Mouse (Mus musculus): ENCODE measurements around the gene Mapkbp1. TPM values are rescaled to one million over a fixed set of nuclear protein-coding genes. Genes with fewer than 3 reads are reported as not detected.

The Mapkbp1 gene
- polyA plus RNA-seq, 1 experiment from 2014 or later: 5.6 TPM

DNA sequence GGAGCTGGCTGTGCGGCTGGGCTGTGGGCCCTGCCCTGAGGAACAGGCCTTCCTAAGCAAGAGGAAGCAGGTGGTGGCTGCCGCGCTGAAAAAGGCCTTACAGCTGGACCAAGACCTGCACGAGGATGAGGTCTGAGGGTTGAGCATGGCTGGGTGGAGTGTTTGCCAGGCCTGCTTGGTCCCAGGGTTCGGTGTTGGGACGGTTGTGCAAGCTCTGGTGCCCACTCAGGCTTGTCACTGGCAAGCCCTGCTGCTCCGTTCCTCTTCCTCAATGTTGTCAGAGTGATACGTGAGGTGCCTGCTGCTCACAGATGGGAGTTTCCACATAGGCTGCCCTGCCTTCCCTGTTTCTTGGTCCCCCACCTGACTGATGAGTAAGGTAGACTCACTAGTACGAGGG, 65.2 kb downstream of the Mapkbp1 start:
- ATAC-seq (ENCODE audit: low FRiP score): no peak
- Histone ChIP-seq H3K4me1 (no peaks in the 10 kb centered on the region), H3K36me3 (peaks cover 92% of the 10 kb centered on the region), H3K4me3 (no peak overlapping the region), H3K27me3 (no peaks in the 10 kb centered on the region), H3K9ac (no peak overlapping the region), H3K27ac (no peak overlapping the region), H3K4me2 (replicated peaks) (no peak overlapping the region), H3K9me3 (replicated peaks) (no peaks in the 10 kb centered on the region)
- WGBS: 92% methylated on average over 9 of the region's 9 CpGs

DNA sequence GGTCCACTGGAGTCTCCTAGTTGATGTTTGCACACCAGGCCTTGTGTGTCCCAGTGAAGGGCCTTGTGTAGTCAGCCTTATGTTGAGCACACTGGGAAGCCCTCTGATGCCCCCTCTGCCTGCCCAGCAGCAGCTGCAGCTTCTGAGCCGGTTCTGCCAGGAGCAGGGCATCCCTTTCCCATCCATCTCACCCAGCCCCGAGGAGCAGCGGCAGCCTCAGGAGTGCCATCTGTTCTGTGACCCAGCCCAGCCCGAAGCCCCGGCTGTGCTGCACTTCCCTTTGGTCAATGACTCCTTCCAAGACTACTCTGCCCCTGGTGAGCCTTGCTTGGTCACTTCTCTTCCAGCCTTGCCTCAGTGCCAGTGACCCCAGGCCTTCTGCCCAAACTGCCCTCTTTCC, 68.5 kb downstream of the Mapkbp1 start:
- 0 out of 2 replicates have a peak, but pooled peaks cover 2% of the 10 kb centered on the region for H3K4me1 ChIP-seq
- 95% methylated on average over 5 of the region's 5 CpGs for WGBS
- H3K9me3 ChIP-seq (replicated peaks): no peaks in the 10 kb centered on the region
- H3K27ac ChIP-seq: no peak overlapping the region
- ATAC-seq (ENCODE audit: low FRiP score): no peak
- peaks cover 66% of the 10 kb centered on the region for H3K36me3 ChIP-seq
- H3K9ac ChIP-seq: no peak overlapping the region
- H3K4me2 ChIP-seq (replicated peaks): no peak overlapping the region
- no peaks in the 10 kb centered on the region for H3K27me3 ChIP-seq
- H3K4me3 ChIP-seq: no peak overlapping the region

DNA sequence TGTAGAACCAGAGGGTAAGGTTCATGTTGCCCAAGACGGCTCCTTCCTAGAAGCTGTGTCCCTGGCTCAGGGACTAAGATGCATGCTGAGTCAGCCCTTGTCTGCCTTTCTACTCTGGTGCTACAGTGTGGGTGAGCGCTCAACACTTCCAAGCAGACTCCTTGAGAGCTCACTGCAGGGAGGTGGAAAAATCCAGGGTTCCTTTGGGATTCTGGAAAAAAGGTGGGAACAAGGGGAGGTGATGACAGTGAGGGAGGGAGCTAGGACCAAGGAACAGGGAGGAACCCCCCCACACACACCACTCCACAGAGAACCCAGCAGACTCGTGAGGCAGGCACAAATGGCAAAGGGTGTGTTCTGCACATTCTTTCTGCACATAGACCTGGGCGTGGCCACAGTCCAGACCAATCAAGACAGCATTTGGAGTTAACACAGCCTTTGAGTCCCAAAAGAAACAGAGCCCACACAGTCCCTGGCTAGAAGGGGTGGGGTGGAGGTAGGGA, 71.7 kb downstream of the Mapkbp1 start:
- WGBS: 53% methylated on average over 4 of the region's 4 CpGs

DNA sequence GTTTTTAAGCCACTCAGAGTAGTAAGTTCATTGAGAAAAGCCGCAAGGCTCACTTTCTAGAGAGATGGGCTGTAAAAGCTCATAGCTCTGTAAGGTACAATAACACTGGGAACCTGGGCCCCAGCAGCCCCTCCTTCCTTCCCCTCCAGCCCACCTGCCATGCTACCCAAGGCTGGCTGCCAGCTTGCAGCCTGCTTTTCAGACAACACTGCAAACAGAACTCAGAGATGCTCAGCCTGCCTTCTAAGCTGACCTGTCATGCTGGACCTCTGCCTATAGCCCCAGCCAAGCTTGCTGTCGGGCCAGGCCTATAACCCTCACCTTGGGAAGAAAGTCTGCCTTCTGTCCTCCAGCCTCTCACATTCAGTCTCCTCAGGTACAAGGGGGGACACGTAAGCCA, 72.2 kb downstream of the Mapkbp1 start:
- Histone ChIP-seq H3K9me3 (replicated peaks) (no peaks in the 10 kb centered on the region), H3K27ac (no peak overlapping the region), H3K27me3 (no peaks in the 10 kb centered on the region), H3K4me1 (0 out of 2 replicates have a peak, but pooled peaks cover 7% of the 10 kb centered on the region), H3K9ac (no peak overlapping the region), H3K36me3 (peaks cover 29% of the 10 kb centered on the region), H3K4me3 (no peak overlapping the region), H3K4me2 (replicated peaks) (no peak overlapping the region)
- WGBS: 92% methylated on average over 3 of the region's 3 CpGs
- ATAC-seq (ENCODE audit: low FRiP score): no peak

More for the DNA sequence above, 71.7 kb downstream of the Mapkbp1 start:
- 0 out of 2 replicates have a peak, but pooled peaks cover 7% of the 10 kb centered on the region for H3K4me1 ChIP-seq
- H3K4me2 ChIP-seq (replicated peaks): no peak overlapping the region
- H3K27ac ChIP-seq: no peak overlapping the region
- H3K9me3 ChIP-seq (replicated peaks): no peaks in the 10 kb centered on the region
- no peak for ATAC-seq (ENCODE audit: low FRiP score)
- H3K4me3 ChIP-seq: no peak overlapping the region
- no peaks in the 10 kb centered on the region for H3K27me3 ChIP-seq
- H3K9ac ChIP-seq: no peak overlapping the region
- H3K36me3 ChIP-seq: peaks cover 34% of the 10 kb centered on the region

DNA sequence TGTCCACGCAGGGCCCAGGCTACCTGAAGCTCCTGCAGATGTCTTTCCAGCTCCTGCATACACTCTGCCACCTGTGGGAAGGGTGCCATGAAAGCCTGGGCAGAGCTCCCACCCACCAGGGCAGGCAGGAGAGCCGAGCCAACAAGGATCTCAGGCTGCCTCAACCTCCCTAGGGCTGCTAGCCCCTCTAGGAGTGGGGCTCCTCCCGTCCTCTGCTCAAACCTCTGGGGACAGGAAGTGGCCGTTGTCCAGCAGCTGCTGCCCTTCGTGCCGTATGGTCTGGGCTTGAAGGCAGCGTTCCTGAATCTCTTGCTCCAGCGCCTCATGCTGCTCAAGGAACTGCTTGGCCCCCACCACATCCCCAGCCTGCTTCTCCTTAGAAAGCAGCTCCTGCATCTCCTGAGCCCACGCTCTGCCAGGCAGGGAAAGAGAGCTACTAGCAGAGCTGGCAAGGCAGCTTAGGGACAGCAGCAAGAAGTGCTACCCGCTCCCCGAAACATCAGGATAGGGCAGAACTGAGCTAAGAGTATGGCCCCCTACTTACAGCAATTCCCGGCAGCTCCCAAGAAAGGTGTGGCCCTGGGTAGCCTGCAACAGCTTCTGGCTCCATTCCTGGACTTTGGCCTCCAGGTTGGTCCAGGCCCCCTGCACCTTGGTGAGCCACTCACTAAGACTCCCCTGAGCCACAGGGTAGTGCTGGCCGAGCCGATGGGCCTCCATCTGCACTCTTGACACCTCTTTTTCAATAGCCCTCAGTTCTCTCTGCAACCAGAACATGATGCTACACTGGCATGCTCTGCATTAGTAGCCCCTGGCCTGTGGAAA, 74.2 kb downstream of the Mapkbp1 start:
- peaks cover 9% of the 10 kb centered on the region for H3K36me3 ChIP-seq
- H3K4me2 ChIP-seq (replicated peaks): no peak overlapping the region
- no peak for ATAC-seq (ENCODE audit: low FRiP score)
- 63% methylated on average over 14 of the region's 14 CpGs for WGBS
- 0 out of 2 replicates have a peak overlapping the region, but pooled peaks have one; percentile 18 for H3K9ac ChIP-seq
- H3K4me1 ChIP-seq: 0 out of 2 replicates have a peak, but pooled peaks cover 7% of the 10 kb centered on the region
- no peak overlapping the region for H3K4me3 ChIP-seq
- H3K27me3 ChIP-seq: no peaks in the 10 kb centered on the region
- H3K27ac ChIP-seq: no peak overlapping the region
- no peaks in the 10 kb centered on the region for H3K9me3 ChIP-seq (replicated peaks)

DNA sequence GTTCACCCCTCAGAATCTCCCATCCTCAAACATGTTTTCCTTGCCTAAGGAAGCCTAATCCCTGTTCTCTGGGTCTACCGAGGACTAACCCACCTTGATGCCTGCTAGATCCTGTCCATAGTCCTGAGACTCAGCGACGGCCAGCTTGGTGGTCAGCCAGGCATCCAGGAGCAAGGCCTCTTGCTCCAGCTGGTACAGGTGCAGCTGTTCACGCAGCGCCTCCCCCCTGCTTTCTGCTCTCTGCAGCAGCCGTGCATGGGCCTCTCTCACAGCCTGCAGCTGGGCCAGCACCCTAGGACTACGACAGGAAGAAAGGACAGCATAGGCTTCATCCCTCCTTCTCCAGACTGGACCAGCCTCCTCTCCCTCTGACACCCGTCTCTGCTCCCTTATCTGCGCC, 75.7 kb downstream of the Mapkbp1 start:
- WGBS: 77% methylated on average over 9 of the region's 9 CpGs
- Histone ChIP-seq H3K4me1 (0 out of 2 replicates have a peak, but pooled peaks cover 7% of the 10 kb centered on the region), H3K4me3 (no peak overlapping the region), H3K36me3 (no peaks in the 10 kb centered on the region), H3K9me3 (replicated peaks) (no peaks in the 10 kb centered on the region), H3K9ac (no peak overlapping the region), H3K27me3 (no peaks in the 10 kb centered on the region), H3K27ac (no peak overlapping the region), H3K4me2 (replicated peaks) (no peak overlapping the region)
- ATAC-seq (ENCODE audit: low FRiP score): no peak

DNA sequence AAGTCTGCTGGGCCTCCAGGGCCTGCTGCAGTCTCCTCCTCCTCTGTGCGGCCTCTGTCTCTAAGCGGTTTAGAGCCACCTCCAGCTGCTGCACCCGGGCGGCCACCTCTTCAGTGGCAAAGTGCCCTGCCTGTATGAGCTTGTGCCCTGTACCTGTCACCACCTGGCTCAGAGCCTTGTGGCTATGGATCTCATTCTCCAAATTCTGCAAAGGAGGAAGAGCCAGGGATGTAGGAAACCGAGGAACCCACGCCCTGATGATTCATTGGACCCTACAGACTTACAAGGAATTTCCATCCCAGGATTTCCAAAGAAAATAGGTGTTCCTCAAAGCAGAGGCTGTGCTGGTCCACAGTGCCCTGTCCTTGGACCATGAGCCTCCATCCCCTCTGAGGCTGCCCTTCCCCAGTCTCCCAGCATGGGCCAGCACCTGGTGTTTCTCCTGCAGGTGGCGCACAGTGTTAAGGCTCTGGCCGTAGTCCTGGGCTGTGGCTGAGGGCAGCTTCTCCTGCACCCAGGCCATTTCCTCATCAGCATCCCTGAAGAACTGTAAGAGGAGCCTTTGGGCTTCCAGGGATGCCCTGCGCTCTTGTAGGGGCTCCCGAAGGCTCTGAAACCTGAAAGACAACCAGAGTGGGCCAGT, 77.3 kb downstream of the Mapkbp1 start:
- Histone ChIP-seq H3K27ac (no peak overlapping the region), H3K4me1 (0 out of 2 replicates have a peak, but pooled peaks cover 5% of the 10 kb centered on the region), H3K9me3 (replicated peaks) (no peaks in the 10 kb centered on the region), H3K9ac (no peak overlapping the region), H3K36me3 (no peaks in the 10 kb centered on the region), H3K4me3 (no peak overlapping the region), H3K4me2 (replicated peaks) (no peak overlapping the region), H3K27me3 (no peaks in the 10 kb centered on the region)
- ATAC-seq (ENCODE audit: low FRiP score): no peak
- WGBS: 61% methylated on average over 10 of the region's 10 CpGs

DNA sequence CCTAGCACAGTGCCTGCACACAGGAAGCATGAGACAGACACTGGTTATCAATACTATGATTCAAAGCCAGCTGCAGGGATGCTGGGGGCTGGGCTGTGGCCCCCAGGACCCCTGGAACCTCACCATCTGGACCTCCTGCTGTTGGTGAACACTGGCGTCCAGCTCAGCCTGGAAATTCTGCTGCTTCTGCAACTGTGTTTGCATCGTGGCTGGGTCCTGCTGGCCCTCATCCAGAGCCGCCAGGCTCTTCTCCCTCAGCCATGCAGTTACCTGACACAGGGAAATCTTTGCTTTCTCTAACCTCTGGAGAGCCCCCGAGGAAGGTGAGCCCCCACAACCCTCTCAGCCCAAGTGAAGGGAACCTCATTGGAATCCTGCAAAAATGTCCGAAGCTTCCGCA, 78.9 kb downstream of the Mapkbp1 start:
- ATAC-seq (ENCODE audit: low FRiP score): no peak
- 69% methylated on average over 6 of the region's 6 CpGs for WGBS
- Histone ChIP-seq H3K4me1 (0 out of 2 replicates have a peak, but pooled peaks cover 3% of the 10 kb centered on the region), H3K27me3 (no peaks in the 10 kb centered on the region), H3K36me3 (no peaks in the 10 kb centered on the region), H3K4me3 (no peak overlapping the region), H3K27ac (no peak overlapping the region), H3K9ac (no peak overlapping the region), H3K9me3 (replicated peaks) (no peaks in the 10 kb centered on the region), H3K4me2 (replicated peaks) (no peak overlapping the region)

DNA sequence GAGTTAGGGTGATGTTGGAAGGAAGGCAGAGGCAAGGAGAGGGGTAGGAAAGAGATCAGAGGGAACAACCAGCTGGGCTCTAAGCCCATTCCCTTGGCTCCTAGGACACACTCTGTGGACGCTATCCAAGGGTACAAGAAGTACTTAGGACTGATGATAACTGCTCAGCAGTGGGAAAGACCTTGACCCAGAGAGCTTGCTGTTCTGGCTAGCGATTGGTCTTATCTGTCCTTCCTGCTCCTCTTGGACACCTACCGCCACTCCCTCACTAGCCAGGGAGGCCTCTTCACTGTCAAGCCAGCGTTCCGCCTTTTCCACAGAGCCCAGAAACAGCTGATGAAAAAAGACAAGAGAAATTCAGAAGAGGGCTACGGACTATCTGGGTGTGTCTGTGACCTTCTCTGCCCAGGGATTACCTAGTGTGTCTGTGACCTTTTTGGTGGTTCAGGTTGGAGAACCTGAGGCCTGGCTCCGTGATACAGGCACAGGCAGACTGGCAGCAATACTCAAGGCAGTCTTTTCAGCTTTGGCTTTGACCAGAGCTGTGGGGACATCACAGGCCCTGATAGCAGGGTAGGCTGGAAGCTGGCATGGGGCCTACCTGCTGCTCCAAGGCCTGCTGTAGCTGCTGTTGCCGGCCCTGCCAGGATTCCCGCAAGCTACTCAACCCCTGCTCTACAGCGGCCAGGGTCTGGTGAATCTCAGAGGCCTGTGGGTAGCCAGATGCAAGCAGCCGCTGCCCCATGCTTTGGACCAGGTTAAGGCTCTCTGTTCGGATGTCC, 82.5 kb downstream of the Mapkbp1 start:
- 90% methylated on average over 12 of the region's 12 CpGs for WGBS
- Histone ChIP-seq H3K27me3 (no peaks in the 10 kb centered on the region), H3K9ac (no peak overlapping the region), H3K27ac (no peak overlapping the region), H3K9me3 (replicated peaks) (no peaks in the 10 kb centered on the region), H3K4me1 (peaks cover 3% of the 10 kb centered on the region), H3K4me2 (replicated peaks) (no peak overlapping the region), H3K36me3 (no peaks in the 10 kb centered on the region), H3K4me3 (no peak overlapping the region)
- ATAC-seq (ENCODE audit: low FRiP score): no peak

DNA sequence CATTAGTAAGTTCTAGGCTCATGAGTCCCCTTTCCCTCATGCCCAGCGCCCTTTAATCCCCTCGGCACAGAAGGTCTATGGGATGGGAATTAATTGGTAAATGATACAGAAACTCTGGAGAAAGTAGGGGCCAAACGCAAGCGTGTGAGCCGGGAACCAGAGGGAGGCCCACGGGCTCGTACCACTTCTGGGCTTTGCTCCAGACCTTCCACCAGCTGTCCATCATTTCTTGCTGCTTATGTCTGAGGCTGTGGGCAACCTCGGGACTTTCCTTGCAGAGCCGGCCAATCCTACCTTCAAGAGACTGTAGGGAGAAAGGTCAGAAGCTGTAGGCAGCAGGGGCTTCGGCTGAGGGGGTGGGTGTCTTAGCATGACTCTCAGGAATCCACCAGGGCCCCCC, 83.4 kb downstream of the Mapkbp1 start:
- Histone ChIP-seq H3K9ac (no peak overlapping the region), H3K4me3 (no peak overlapping the region), H3K4me1 (peaks cover 6% of the 10 kb centered on the region), H3K27me3 (no peaks in the 10 kb centered on the region), H3K4me2 (replicated peaks) (no peak overlapping the region), H3K27ac (no peak overlapping the region), H3K36me3 (no peaks in the 10 kb centered on the region), H3K9me3 (replicated peaks) (no peaks in the 10 kb centered on the region)
- no peak for ATAC-seq (ENCODE audit: low FRiP score)
- 83% methylated on average over 10 of the region's 10 CpGs for WGBS

DNA sequence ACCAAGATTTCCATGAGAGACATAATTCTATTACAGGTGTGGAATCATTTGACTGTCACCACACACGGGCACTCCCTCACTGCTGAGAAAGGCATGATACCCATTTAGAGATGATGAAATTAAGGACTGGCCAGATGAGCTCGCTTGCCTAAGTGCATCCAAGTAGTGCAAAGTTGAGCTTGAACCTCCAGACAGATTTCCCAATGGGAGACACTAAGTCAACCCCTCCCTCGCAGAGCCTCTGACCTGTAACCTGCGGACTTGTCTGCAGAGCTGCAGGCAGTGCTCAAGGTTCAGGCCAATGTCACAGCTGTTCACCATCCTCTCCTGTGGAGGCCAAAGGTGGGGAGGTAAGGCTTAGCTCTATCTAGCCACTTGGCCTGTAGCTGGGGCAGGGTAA, 86.3 kb downstream of the Mapkbp1 start:
- Histone ChIP-seq H3K4me2 (replicated peaks) (no peak overlapping the region), H3K27ac (no peak overlapping the region), H3K9me3 (replicated peaks) (no peaks in the 10 kb centered on the region), H3K4me1 (peaks cover 6% of the 10 kb centered on the region), H3K4me3 (no peak overlapping the region), H3K27me3 (no peaks in the 10 kb centered on the region), H3K36me3 (no peaks in the 10 kb centered on the region), H3K9ac (no peak overlapping the region)
- 85% methylated on average over 4 of the region's 4 CpGs for WGBS
- ATAC-seq (ENCODE audit: low FRiP score): no peak

DNA sequence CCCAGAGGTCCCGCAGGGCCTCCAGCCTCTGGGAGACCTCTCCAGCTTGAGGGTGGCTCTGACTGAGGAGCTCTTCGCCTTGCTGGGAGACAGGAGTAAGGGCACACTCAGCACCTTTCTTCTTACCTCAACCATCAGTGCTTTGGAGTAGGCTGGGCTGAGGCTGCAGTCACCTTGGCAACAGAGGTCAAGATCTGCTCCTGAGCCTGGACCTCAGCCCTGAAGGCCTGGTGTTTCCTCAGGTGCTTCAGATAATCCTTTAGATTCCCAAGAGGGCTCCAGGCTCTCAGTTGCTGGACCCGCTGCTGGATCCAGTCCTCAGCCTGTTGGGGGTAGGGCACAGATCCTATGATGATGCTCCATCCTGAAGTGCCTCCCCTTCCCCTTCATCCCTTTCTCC, 87.0 kb downstream of the Mapkbp1 start:
- Histone ChIP-seq H3K9me3 (replicated peaks) (no peaks in the 10 kb centered on the region), H3K9ac (no peak overlapping the region), H3K4me2 (replicated peaks) (no peak overlapping the region), H3K27ac (no peak overlapping the region), H3K27me3 (no peaks in the 10 kb centered on the region), H3K36me3 (no peaks in the 10 kb centered on the region), H3K4me1 (peaks cover 6% of the 10 kb centered on the region), H3K4me3 (no peak overlapping the region)
- no peak for ATAC-seq (ENCODE audit: low FRiP score)
- 85% methylated on average over 3 of the region's 3 CpGs for WGBS

Data from hindbrain, embryonic 12.5 days (tissue).